Mouse (Mus musculus) neural tube, embryonic 15.5 days (tissue): ENCODE results near the gene Slc17a5. TPM values are rescaled to one million over a fixed set of nuclear protein-coding genes. Genes with fewer than 3 reads are reported as not detected.

Source experiments
- ATAC-seq: fragments of 200-750 bp; cut with Nextera tagmentation; 2 replicates; pipeline ENCODE4 v1.8.0; 2017; ENCODE audit warnings: mild to moderate bottlenecking, moderate TSS enrichment, moderate library complexity; ENCODE audit not compliant: low FRiP score
- H3K27ac ChIP-seq: fragments of 300-500 bp; sonication (generic); replicated peaks from 2 replicates; pipeline ENCODE4 v1.5.1; 2015; ENCODE audit warnings: mild to moderate bottlenecking, inconsistent platforms
- H3K27me3 ChIP-seq: fragments of 300-500 bp; sonication (generic); replicated peaks from 2 replicates; pipeline ENCODE4 v1.6.1; 2015; ENCODE audit warnings: inconsistent platforms
- H3K36me3 ChIP-seq: fragments of 300-500 bp; sonication (generic); 2 replicates; pipeline ENCODE4 v1.6.1; 2015; ENCODE audit warnings: inconsistent platforms
- H3K4me1 ChIP-seq: fragments of 300-500 bp; sonication (generic); 2 replicates; pipeline ENCODE4 v1.6.1; 2015; ENCODE audit warnings: inconsistent platforms
- H3K4me2 ChIP-seq: fragments of 300-500 bp; sonication (generic); 2 replicates; pipeline ENCODE4 v1.6.1; 2015; ENCODE audit warnings: inconsistent platforms, mild to moderate bottlenecking, moderate library complexity
- H3K4me3 ChIP-seq: fragments of 300-500 bp; sonication (generic); replicated peaks from 2 replicates; pipeline ENCODE4 v1.5.1; 2015; ENCODE audit warnings: mild to moderate bottlenecking, inconsistent platforms
- H3K9ac ChIP-seq: fragments of 300-500 bp; sonication (generic); replicated peaks from 2 replicates; pipeline ENCODE4 v1.6.1; 2015; ENCODE audit warnings: mild to moderate bottlenecking, inconsistent platforms
- H3K9me3 ChIP-seq: fragments of 300-500 bp; sonication (generic); replicated peaks from 2 replicates; pipeline ENCODE4 v1.6.1; 2016; ENCODE audit warnings: inconsistent platforms
- WGBS: fragments of 180-500 bp; shearing (Covaris S2); methylation state at CpG from one replicate; pipeline ENCODE4 v1.1.7; 2015; ENCODE audit warnings: mixed read lengths; 5-methylcytosine and 5-hydroxymethylcytosine counted together
- polyA plus RNA-seq: library from polyadenylated mRNA; unstranded; fragments of >200 nt; fragmentation: Nextera tagmentation; extraction: Ambion mirVana; gene quantifications from 2 replicates; pipeline ENCODE4 v1.2.1, GENCODE M21; 2015

The Slc17a5 gene
- polyA plus RNA-seq, 1 experiment from 2014 or later, result 17.0 TPM

- ATAC-seq, result no peak
Measured at GRCm38 (mm10) chr9:78595769-78596555, 8.1 kb upstream of the Slc17a5 start.

GRCm38 (mm10) chr9:78595257-78595656 lies 7.4 kb upstream of the Slc17a5 start:
- H3K4me2 ChIP-seq, result no peak overlapping the region
- no peaks in the 10 kb centered on the region for H3K36me3 ChIP-seq
- H3K4me1 ChIP-seq, result no peaks in the 10 kb centered on the region
- no peak overlapping the region for H3K27ac ChIP-seq
- no peak overlapping the region for H3K4me3 ChIP-seq
- 96% methylated on average over 3 of the region's 3 CpGs for WGBS
- no peak for ATAC-seq
- H3K9ac ChIP-seq, result no peak overlapping the region
- no peaks in the 10 kb centered on the region for H3K9me3 ChIP-seq
- H3K27me3 ChIP-seq, result no peaks in the 10 kb centered on the region

More at GRCm38 (mm10) chr9:78595769-78596555, 8.1 kb upstream of the Slc17a5 start:
- Histone ChIP-seq H3K9me3 (no peaks in the 10 kb centered on the region), H3K36me3 (no peaks in the 10 kb centered on the region), H3K4me2 (no peak overlapping the region), H3K9ac (no peak overlapping the region), H3K4me1 (no peaks in the 10 kb centered on the region), H3K27me3 (no peaks in the 10 kb centered on the region), H3K27ac (no peak overlapping the region), H3K4me3 (no peak overlapping the region)
- WGBS, result 93% methylated on average over 18 of the region's 18 CpGs

GRCm38 (mm10) chr9:78590471-78590870 lies 2.6 kb upstream of the Slc17a5 start:
- Histone ChIP-seq H3K4me2 (no peak overlapping the region), H3K36me3 (no peaks in the 10 kb centered on the region), H3K9me3 (no peaks in the 10 kb centered on the region), H3K27ac (no peak overlapping the region), H3K9ac (no peak overlapping the region), H3K4me1 (peaks cover 13% of the 10 kb centered on the region), H3K4me3 (no peak overlapping the region), H3K27me3 (no peaks in the 10 kb centered on the region)
- WGBS, result 95% methylated on average over 2 of the region's 2 CpGs
- no peak for ATAC-seq

- Histone ChIP-seq H3K4me3 (peak overlapping the region; percentile 70), H3K4me1 (peaks cover 13% of the 10 kb centered on the region), H3K27me3 (no peaks in the 10 kb centered on the region), H3K27ac (peak overlapping the region; percentile 83), H3K36me3 (0 out of 2 replicates have a peak, but pooled peaks cover 6% of the 10 kb centered on the region), H3K4me2 (peak overlapping the region; percentile 64), H3K9me3 (no peaks in the 10 kb centered on the region), H3K9ac (peak overlapping the region; percentile 71)
- peak; percentile 48 for ATAC-seq
- 69% methylated on average over 10 of the region's 10 CpGs for WGBS
Measured at GRCm38 (mm10) chr9:78588411-78589033, 681 bp upstream of the Slc17a5 start.

- ATAC-seq, result peak; percentile 77
Measured at GRCm38 (mm10) chr9:78587218-78587883, 490 bp downstream of the Slc17a5 start.

GRCm38 (mm10) chr9:78579644-78580396 lies 8.0 kb downstream of the Slc17a5 start:
- ATAC-seq, result no peak
- H3K4me1 ChIP-seq, result no peaks in the 10 kb centered on the region
- WGBS, result 77% methylated on average over 10 of the region's 10 CpGs

More at GRCm38 (mm10) chr9:78587218-78587883, 490 bp downstream of the Slc17a5 start:
- peak overlapping the region; percentile 71 for H3K9ac ChIP-seq
- 0 out of 2 replicates have a peak, but pooled peaks cover 7% of the 10 kb centered on the region for H3K36me3 ChIP-seq
- WGBS, result 2% methylated on average over 31 of the region's 31 CpGs
- H3K27ac ChIP-seq, result peak overlapping the region; percentile 83
- peak overlapping the region; percentile 70 for H3K4me3 ChIP-seq
- peaks cover 13% of the 10 kb centered on the region for H3K4me1 ChIP-seq
- H3K4me2 ChIP-seq, result peak overlapping the region; percentile 64
- no peaks in the 10 kb centered on the region for H3K9me3 ChIP-seq
- H3K27me3 ChIP-seq, result no peaks in the 10 kb centered on the region

GRCm38 (mm10) chr9:78578824-78579223 lies 9.0 kb downstream of the Slc17a5 start:
- Histone ChIP-seq H3K36me3 (peaks cover 39% of the 10 kb centered on the region), H3K9ac (no peak overlapping the region), H3K27me3 (no peaks in the 10 kb centered on the region), H3K27ac (no peak overlapping the region), H3K9me3 (no peaks in the 10 kb centered on the region; the same call in 1 of the 2 replicates), H3K4me3 (no peak overlapping the region), H3K4me2 (no peak overlapping the region), H3K4me1 (no peaks in the 10 kb centered on the region)
- no peak for ATAC-seq
- WGBS, result 92% methylated on average over 7 of the region's 7 CpGs

More at GRCm38 (mm10) chr9:78579644-78580396, 8.0 kb downstream of the Slc17a5 start:
- Histone ChIP-seq H3K27me3 (no peaks in the 10 kb centered on the region), H3K4me3 (no peak overlapping the region), H3K4me2 (no peak overlapping the region), H3K36me3 (peaks cover 36% of the 10 kb centered on the region), H3K9me3 (no peaks in the 10 kb centered on the region; the same call in 1 of the 2 replicates), H3K27ac (no peak overlapping the region), H3K9ac (no peak overlapping the region)

GRCm38 (mm10) chr9:78576466-78576865 lies 11.4 kb downstream of the Slc17a5 start:
- no peaks in the 10 kb centered on the region for H3K4me1 ChIP-seq
- no peak overlapping the region for H3K9ac ChIP-seq
- peaks cover 46% of the 10 kb centered on the region for H3K36me3 ChIP-seq
- no peak for ATAC-seq
- WGBS, result 96% methylated on average over 5 of the region's 5 CpGs
- H3K27ac ChIP-seq, result no peak overlapping the region
- H3K4me2 ChIP-seq, result no peak overlapping the region
- no peaks in the 10 kb centered on the region for H3K27me3 ChIP-seq
- H3K4me3 ChIP-seq, result no peak overlapping the region
- H3K9me3 ChIP-seq, result no peaks in the 10 kb centered on the region; the same call in 1 of the 2 replicates

GRCm38 (mm10) chr9:78569934-78570333 lies 17.9 kb downstream of the Slc17a5 start:
- no peak overlapping the region for H3K9ac ChIP-seq
- peaks cover 25% of the 10 kb centered on the region for H3K36me3 ChIP-seq
- no peaks in the 10 kb centered on the region for H3K9me3 ChIP-seq
- no peak overlapping the region for H3K4me2 ChIP-seq
- H3K27me3 ChIP-seq, result no peaks in the 10 kb centered on the region
- WGBS, result 78% methylated on average over 9 of the region's 9 CpGs
- H3K27ac ChIP-seq, result no peak overlapping the region
- no peak for ATAC-seq
- H3K4me3 ChIP-seq, result no peak overlapping the region
- H3K4me1 ChIP-seq, result no peaks in the 10 kb centered on the region

GRCm38 (mm10) chr9:78559479-78559878 lies 28.4 kb downstream of the Slc17a5 start:
- WGBS, result 92% methylated on average over 4 of the region's 4 CpGs
- H3K27me3 ChIP-seq, result no peaks in the 10 kb centered on the region
- ATAC-seq, result no peak
- no peak overlapping the region for H3K4me2 ChIP-seq
- H3K36me3 ChIP-seq, result peaks cover 14% of the 10 kb centered on the region
- no peaks in the 10 kb centered on the region for H3K9me3 ChIP-seq
- H3K4me1 ChIP-seq, result no peaks in the 10 kb centered on the region
- no peak overlapping the region for H3K9ac ChIP-seq
- H3K4me3 ChIP-seq, result no peak overlapping the region
- H3K27ac ChIP-seq, result no peak overlapping the region

- H3K27ac ChIP-seq, result no peak overlapping the region
- no peak overlapping the region for H3K4me2 ChIP-seq
- H3K4me1 ChIP-seq, result no peaks in the 10 kb centered on the region
- WGBS, result 87% methylated on average over 8 of the region's 8 CpGs
- H3K4me3 ChIP-seq, result no peak overlapping the region
- no peaks in the 10 kb centered on the region for H3K27me3 ChIP-seq
- H3K9ac ChIP-seq, result no peak overlapping the region
- H3K36me3 ChIP-seq, result peaks cover 14% of the 10 kb centered on the region
- no peaks in the 10 kb centered on the region for H3K9me3 ChIP-seq
- no peak for ATAC-seq
Measured at GRCm38 (mm10) chr9:78558586-78559214, 29.1 kb downstream of the Slc17a5 start.
